Mouse (Mus musculus) layer of hippocampus, adult 18-20 months (tissue): ENCODE data around the gene Rab30. TPM values are rescaled to one million over a fixed set of nuclear protein-coding genes. Genes with fewer than 3 reads are reported as not detected.
"Not testable (repeated sequence)": the region's sequence is repeated elsewhere in the genome, so short reads cannot be mapped to it uniquely, and the experiment has no call there.

Source experiments
- DNase-seq, 2 experiments: peaks; one replicate each; pipeline ENCODE4 v3.0.0; 2022; ENCODE audit warnings: low spot score in 2 of 2
- total RNA-seq, 2 experiments: library from RNA; stranded (reverse); gene quantifications; 2 replicates each; pipeline ENCODE4 v1.2.3; 2021

Rab30 gene
- total RNA-seq, 2 experiments from 2014 or later = 39.3 to 41.5 TPM

DNA sequence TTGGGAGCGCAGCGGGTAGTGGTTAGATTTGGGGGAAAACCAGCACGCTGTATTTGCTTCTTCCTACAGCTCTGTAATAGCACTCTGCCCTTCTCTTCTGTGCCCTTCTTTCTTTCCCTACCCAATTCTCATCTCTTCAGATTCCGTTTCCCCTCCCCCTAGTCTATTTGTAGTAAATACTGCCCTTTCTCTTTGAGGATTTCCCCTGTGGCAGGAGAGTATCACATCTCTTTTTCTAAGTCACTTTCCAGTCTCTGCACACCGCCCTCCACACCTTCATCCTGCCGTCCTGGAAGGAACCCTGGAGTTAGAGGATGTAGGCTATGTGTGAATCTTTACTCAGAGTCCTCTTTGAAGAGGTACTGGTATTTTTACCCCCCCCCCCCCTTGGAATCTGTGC is 1.9 kb downstream of the Rab30 start:
- DNase-seq = no peak

DNA sequence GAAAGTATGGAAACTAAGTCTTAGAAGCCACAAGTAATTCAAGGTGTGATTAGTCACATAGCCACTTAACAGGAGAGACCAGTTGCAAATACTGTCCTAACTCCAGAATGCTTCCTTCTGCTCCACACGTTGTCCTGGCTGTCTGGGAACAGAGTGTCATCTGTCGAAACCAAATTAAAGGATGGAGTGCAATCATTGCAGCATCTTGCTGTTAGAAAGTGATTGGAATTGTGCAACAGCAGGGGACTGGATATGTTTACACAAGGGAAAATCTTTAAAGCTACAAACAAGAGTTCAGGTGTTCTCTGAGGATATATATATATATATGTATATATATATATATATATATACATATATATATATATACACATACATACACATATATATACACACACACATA is 9.0 kb downstream of the Rab30 start:
- DNase-seq = no peak

DNA sequence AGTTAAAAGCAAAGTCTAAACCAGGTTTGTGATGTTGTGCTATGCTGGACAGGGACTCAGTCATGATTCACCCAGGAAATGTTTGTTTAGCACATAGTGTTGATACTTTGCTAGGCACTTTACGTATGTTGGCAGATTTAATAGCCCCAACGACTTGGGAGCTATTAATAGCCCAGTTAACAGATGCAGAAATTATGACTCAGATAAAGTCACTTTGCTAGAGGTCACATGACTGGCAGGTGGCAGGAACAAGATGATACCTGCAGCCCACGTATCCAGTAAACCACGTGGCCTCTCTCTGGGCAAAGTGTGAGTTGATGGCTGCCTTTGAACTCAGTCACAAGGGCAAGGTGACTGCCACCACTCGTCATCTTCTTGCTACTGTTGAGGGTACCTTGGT is 16.7 kb downstream of the Rab30 start:
- no peak for DNase-seq

DNA sequence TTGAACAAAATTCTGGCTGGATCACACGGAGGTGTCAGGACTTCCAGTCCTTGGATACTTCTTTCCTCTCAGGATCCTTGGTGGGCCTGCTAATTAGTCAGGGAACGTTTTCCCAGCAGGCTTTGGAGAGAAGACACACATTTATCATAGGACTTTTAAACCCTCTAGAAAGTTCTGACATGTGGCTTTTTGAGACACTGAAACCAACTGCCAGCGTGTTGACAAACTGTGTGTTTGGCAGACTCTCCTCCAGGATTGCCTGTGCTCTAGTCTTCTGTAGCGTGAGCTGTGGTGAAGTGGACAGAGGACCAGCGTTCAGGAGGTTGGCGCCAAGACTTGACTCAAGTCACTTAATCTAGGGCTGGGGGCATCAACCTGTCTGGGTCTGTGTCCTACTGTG is 19.2 kb downstream of the Rab30 start:
- DNase-seq = no peak

DNA sequence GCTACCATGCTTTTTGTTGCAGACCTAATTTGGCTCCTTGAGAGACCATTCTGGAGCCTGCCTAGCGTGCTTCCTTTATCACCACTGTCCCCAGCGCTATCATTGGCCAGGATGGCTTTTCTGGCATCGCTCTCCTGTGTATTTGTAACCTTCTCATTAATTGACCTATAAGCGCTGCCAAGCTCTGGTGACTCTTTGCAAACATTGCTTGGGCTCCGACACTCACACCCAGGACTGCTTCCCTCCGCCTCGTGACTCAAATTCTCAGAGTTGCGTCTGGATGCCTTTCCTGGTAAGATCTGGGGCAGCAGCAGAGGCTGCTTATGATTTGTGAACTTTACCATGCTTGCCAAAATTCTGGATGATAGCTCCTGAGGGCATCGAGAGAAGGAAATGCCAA is 19.8 kb downstream of the Rab30 start:
- no peak for DNase-seq

DNA sequence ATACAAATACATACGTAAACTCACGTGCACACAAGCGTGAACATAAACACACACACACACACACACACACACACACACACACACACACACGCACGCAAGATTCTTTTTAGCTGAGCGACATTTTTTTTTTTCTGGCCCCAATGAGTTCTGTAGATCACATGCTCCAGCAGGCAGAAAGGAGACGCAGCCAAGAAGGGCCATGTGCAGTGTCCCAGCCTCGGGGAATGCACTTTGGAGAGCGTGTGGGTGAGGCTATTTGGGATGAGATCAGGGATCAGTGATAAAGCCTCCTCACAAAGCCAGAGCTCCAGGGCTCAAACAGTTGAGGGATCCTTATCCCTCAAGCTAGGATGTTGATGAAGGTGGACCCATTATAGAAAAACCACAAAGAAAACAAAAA is 24.0 kb downstream of the Rab30 start:
- DNase-seq = peak in 1 of 2 experiments; percentile 43

DNA sequence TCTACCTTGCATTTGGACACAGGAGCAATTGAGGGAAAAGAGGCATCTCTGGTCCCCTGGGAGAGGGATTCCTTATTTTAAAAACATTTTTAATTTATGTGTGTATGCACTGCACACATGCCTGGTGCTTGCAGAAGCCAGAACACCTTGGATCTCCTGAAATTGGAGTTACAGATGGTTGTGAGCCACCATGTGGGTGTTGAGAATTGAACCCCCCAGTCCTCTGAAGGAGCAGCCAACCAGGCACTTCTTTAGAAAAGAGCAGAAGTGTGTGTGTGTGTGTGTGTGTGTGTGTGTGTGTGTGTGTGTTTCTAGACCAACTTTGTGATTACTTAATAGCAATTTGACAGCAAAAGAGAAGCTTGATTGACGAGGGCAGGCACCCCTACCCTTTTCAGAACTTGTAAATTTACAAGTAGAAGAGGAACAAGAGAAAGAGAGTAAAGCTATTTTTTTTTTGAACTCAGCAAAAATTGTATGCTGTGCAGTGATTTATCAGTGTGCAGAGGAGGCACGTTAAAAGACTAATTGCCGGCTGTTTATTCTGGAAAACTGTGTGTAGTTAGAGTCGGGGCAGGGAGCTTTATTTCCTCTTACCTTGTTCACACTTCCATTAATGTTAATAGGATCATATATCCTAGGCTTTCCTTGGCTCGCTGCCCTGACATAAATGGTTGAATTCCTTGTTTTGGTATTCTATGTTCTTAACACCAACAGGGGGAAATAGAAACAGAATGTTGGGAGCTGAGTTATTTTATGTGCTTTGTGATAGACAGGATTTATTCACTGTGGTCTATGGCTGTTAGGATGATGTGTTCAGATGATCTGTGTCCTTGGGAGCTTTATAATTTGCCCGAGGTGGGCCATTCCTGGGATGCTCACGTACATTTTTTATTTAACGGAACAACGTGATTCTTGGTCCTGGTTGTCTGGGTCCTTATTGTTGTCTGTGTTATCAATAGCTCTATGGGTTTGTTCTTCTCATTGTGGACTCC is 25.0 kb downstream of the Rab30 start:
- DNase-seq = peak in 1 of 2 experiments; percentile 59

DNA sequence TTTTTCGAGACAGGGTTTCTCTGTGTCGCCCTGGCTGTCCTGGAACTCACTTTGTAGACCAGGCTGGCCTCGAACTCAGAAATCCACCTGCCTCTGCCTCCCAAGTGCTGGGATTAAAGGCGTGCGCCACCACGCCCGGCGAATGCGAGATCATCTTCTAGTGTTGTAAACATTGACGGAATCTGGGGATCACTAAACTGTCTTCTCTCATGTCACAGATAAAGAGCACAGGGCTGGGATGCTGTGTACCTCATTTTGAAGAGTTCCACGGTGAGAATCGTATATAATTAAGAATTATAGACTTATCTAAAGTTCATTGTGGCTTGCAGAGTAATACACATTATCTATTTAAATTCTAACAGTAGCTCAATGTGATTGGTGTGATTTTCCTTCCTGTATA is 26.7 kb downstream of the Rab30 start:
- not testable (repeated sequence) for DNase-seq

DNA sequence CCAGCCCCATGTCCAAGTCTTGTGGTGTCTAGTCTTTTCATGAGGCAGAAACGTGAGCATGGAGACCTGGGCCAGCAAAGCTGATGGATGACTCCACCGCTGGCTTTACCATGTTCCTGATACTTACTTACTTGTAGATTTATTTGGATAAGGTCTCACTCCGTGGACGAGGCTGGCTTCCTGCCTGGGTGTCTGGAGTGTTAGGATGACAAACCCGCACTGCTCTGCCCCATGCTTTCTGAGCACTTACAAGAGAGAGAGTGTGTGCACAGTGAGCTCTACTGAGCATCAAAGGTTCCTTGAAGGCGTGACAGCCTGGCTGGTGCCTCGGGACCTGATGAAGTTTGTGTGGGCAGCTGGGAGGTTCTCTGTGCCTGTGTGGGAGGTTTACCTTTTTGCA is 27.5 kb downstream of the Rab30 start:
- no peak for DNase-seq

DNA sequence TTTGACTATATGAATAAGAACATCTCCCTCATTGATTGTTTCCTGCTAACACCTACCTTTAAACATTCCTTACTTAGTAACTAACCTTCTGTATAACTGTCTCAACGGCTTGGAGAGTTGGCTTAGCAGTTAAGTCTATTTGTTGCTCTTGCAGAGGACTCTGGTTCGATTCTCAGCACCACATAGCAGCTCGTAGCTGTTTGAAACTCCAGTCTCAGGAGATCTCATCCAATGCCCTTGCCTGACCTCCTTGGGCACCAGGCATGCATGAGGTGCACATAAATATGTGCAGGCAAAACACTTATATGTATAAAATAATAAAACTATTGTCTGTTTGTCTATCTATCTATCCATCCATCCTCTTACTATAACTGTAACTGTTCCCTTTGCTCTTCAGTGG is 31.6 kb downstream of the Rab30 start:
- DNase-seq = no peak

DNA sequence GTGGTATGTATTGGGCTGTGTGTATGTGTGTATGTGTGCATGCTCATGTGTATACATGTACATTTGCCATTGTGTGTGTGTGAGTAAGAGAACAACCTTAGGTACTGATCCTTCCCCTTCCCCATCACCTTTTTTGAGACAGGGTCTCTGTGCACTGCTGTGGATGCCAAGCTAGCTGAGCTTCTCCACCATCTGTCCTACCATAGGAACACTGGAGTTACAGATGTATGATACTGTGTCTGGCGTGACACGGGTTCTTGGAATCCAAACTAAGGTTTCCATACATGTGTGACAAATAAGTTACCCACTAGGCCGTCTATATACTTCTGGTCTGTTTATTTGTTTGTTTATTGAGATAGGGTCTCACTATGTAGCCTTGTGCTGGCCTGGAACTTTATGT is 32.2 kb downstream of the Rab30 start:
- no peak for DNase-seq

DNA sequence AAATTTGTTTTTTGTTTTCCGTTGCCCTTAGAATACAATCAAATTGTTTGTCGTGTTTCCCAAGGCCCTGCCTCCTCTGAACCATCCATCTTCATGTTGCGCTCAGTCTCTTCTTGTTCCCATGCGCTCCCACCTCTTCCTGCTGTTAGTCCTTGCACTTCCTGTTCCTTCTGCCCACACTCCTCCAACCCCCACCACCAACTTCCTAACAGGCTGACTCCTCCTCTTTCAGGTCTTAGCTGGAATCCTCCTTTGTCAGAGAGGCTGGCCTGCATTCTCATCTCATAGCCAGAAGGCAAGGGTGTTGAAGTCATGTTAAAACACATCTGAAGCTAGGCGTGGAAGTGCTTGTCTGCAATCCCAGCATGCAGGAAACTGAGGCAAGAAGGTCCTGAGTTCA is 33.3 kb downstream of the Rab30 start:
- no peak for DNase-seq

DNA sequence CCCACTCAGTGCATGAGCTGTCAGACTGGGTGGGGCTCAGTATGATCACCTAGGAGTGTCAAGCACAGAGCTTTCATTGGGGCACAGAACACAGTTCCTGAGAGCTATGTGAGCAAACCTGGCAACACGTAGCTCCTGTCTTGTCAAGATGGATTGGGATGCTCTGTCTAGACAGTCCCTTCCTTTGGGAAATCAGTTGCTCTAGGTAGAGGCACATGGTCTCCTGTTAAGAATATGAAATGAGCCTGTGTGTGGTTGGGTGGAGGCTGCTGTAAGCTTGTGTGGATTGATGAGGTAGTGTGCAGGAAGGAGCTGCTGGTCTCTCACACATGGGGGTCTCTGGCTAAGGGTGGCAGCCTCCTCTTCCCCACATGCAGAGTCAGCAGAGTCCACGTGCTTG is 34.3 kb downstream of the Rab30 start:
- no peak for DNase-seq

DNA sequence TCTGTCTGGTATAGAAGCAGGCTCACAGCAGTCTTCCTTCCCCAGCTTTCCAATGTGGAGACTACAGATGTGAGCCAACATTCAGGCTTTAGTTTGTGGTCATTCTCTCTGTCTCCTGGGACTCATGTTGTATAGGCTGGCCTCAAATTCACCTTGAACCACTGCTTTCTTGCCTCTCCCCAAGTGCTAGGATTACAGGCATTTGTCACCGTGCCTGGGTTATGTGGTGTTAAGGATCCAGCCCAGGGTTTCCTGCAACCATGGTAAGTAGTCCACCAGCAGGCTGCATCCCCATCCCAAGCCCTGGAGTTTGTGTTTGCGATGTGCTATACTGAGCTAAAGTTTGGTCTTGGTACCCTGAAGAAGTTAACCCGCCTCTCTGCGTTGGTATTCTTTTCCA is 35.2 kb downstream of the Rab30 start:
- no peak for DNase-seq

DNA sequence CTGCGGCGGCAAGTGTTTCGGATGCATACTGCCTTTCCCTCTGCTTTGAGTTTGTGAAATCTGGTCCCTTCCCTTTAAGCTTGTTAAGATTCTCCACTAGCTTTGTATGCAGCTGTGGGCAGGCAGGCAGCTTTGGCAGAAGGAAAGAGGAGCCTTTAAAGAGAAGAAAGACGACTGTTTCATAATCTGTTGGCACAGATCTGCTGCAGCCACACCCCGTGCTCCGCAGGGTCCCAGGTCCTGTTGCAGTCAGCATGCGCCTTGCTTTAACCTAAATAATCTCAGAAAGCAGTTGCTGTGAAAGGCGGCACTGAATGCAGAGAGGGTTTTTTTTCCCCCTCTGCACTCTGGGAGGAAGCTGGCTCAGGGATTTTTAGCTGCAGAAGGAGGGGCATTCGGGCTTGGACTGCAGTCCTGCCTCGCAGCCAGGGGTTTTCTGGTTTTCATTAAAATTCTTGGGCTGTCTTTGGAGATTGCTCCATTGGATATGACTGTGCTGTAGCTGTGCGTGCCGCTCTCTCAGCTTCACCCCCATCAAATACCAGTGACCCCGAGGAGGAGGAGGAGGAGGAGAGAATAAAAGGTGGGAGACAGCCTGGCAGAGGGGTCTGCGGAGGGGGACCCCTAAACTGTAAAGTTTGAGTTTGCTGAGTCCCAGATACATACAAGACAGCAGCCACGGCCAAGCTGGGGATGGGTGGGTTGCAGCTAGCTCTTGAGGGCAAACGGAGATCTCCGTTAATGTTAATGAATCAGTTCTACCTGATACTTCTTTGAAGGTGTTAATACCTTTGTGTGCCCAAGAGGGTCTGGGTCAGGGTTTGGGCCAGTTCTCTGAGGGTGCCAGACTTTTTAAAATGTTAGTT is 35.9 kb downstream of the Rab30 start:
- peak; percentile 55 to 66 for DNase-seq

DNA sequence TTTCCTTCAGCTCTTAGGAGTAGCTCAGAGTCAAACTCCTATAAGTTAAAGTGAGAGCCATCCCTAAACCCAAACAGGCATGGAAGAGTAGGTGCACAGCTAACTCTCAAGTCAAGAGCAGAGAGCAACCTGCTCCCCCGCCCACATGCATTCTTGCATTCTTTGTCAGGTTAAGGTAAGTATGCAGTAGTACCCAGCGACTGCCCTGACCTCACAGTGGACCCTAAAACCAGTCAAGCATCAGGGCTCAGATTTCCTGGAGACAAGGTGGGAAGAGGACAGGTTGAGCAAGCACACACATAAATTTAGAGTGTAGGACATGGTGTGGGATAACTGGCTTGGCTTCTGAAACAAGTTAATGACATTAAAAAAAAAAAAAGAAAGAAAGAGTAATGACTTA is 37.7 kb downstream of the Rab30 start:
- DNase-seq = no peak

DNA sequence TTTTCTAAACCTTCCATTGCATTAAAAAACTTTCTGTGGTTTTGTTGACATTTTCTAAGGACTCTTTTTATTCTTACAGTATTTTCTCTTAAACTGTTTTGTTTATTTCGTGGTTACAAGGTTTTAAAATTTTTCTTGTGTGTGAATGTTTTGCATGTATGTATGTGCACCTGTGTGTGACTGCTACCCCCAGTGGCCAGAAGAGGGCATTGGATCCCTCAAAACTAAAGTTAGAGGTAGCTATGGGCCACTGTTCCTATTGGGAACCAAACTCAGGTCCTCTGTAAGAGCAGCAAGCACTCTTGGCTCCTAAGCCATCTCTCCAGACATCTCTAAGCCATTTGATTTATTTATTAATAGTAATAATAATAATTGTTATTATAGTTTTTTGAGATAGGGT is 40.0 kb downstream of the Rab30 start:
- DNase-seq = no peak

DNA sequence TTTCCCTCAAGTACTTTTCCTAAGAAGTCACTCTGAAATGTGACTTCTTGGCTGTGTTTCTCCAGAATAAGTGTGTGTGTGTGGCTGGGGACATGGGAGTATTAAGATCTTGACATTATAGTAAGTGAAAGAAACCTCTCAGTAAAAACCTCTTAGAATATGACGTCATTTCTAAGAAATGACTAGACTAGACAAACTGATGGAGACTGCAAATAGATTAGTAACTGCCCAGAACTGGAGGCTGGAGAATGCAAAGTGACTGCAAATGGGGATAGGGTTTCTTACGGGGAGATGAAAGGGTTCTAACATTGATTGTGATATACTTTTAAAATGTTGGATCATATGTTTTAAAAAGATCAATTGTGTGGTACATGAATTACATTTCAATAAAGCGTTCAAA is 40.5 kb downstream of the Rab30 start:
- DNase-seq = no peak

DNA sequence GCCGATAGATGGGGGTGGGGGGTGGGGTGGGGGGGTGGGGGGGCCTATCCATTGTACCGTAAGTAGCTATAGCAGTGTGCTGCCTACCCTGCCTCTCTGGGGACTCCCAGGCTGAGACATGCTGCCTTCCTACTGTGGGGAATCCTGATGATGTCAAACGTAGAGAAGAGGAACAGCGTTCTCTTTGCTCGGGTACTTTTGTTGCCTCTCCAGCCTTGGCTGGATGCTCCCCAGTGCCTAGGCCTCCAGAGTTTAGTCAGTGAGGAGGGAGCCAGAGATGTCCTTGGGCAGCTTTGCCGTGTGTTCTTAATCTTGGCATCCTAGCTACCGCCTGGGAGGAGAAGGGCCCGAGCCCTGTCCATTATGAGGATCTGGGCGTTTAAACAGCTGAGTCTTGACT is 41.1 kb downstream of the Rab30 start:
- no peak for DNase-seq

DNA sequence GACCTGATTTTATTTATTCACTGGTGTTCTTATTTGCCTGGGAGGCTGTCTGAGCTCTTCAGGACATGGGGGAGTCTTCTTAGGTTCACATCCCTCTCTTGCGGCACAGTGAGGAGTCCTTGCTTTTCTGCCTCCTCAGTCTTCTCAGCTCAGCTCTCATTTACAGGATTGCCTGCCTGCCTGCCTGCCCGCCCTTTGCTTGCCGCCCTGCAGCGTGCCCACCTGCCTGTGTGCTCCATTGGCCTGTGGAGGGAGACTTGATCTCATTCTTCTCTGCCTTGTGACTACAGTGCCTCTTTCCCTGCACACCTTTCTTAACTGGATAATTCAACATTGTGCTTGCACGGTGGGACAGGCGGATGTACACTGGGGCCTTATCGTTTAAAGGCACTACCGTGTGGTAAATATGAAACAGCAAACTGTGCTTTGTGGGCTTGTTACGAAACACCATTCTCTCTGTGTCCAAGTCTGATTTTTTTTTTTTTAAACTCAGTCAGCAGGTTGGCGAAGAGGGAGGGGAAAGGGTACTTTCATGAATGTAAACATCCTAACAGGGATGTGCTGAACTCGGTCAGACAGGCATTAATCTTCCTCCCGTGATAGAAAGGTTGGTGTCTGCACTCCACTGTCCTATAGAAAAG is 41.9 kb downstream of the Rab30 start:
- no peak for DNase-seq

DNA sequence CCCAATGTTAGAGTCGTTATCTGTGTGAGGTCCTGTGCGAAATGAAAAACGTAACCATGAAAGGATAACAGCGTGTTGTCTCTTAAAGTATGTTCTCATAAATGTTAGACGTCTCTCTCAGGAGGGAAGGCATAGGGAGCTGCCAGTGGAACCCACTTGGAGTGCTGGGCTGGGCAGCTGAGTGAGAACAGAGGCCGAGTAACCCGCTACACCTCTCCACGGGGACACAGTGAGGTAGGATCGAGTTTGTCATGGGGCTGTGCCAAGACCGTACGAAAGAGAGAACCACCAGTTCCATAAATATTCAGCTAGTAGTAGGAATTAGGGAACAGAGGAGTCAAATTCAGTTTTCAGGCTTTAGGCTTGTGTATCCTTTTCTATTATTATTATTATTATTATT is 42.5 kb downstream of the Rab30 start:
- no peak for DNase-seq

DNA sequence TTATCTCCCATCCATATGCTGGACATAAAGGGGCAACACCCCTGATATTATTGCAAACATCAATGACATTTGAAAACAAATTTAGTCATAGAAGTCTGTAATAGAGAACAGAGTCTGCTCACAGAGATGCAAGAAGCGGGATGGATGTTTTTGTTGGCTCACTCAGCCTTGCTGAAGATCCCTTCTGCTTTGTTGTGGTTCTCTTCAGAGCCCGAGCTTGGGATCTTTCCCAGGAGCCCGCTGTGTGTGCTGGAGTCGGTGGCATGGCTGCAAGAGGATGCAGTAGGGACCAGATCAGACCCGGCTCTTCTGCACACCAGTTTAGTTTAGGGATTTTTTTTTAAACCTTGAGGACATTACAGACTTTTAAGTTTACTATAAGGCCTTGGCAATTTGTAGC is 54.3 kb downstream of the Rab30 start:
- DNase-seq = no peak
